Mouse (Mus musculus) bone marrow, adult 2 months (tissue): ENCODE measurements around the gene Nme8. TPM values are rescaled to one million over a fixed set of nuclear protein-coding genes. Genes with fewer than 3 reads are reported as not detected.

ENCODE experiments used
- H3K27ac ChIP-seq: fragments of 200-500 bp; 2 replicates; pipeline ENCODE4 v1.5.1; 2012; ENCODE audit warnings: low read depth, mild to moderate bottlenecking, control low read depth, inconsistent platforms, low read length; ENCODE audit not compliant: control insufficient read depth, poor library complexity, insufficient read depth
- H3K4me1 ChIP-seq: fragments of 200-500 bp; 2 replicates; pipeline ENCODE4 v1.6.1; 2011; ENCODE audit warnings: low read length; ENCODE audit not compliant: control insufficient read depth, insufficient read depth
- H3K4me3 ChIP-seq: fragments of 200-500 bp; replicated peaks from 2 replicates; pipeline ENCODE3; 2011; ENCODE audit warnings: mild to moderate bottlenecking, low read depth, low read length, control low read depth; ENCODE audit not compliant: control insufficient read depth
- CTCF ChIP-seq: fragments of 200-500 bp; IDR thresholded peaks from 2 replicates; pipeline ENCODE4 v1.5.1; 2011; ENCODE audit warnings: low read length, control low read depth; ENCODE audit not compliant: control insufficient read depth, insufficient read depth
- POLR2A ChIP-seq: fragments of 200-500 bp; IDR thresholded peaks from 2 replicates; pipeline ENCODE4 v1.6.1; 2011; ENCODE audit warnings: low read depth, mild to moderate bottlenecking, control low read depth, low read length, borderline replicate concordance; ENCODE audit not compliant: control insufficient read depth
- WGBS: fragments of 180-500 bp; shearing (Covaris S2); methylation state at CpG from one replicate; pipeline ENCODE4 v1.1.7; 2018; 5-methylcytosine and 5-hydroxymethylcytosine counted together
- polyA plus RNA-seq: library from polyadenylated mRNA; stranded (reverse); fragments of >200 nt; gene quantifications from 2 replicates; pipeline ENCODE4 v1.2.4, GENCODE M21; 2011; ENCODE audit warnings: low replicate concordance; ENCODE audit not compliant: missing spikeins, insufficient read depth, insufficient read length

The Nme8 gene
- polyA plus RNA-seq, 1 experiment, result not detected

GRCm38 (mm10) chr13:19701443-19702078 is 4.0 kb upstream of the Nme8 start:
- no peak for TF ChIP-seq POLR2A
- no peak for TF ChIP-seq CTCF
- WGBS, result 83% methylated on average over 11 of the region's 11 CpGs
- Histone ChIP-seq H3K4me1 (no peaks in the 10 kb centered on the region; the same call in 1 of the 2 replicates), H3K27ac (no peak overlapping the region), H3K4me3 (no peak overlapping the region)

- no peak overlapping the region for H3K27ac ChIP-seq
- WGBS, result 62% methylated on average over 4 of the region's 4 CpGs
- no peak overlapping the region for H3K4me3 ChIP-seq
- H3K4me1 ChIP-seq, result no peaks in the 10 kb centered on the region; the same call in 1 of the 2 replicates
- TF ChIP-seq CTCF, result no peak
- no peak for TF ChIP-seq POLR2A
Measured at GRCm38 (mm10) chr13:19700733-19701442, 3.3 kb upstream of the Nme8 start.

- Histone ChIP-seq H3K4me1 (no peaks in the 10 kb centered on the region; the same call in 1 of the 2 replicates), H3K4me3 (no peak overlapping the region), H3K27ac (no peak overlapping the region)
- TF ChIP-seq CTCF (peak; percentile 39), POLR2A (no peak)
- 34% methylated on average over 12 of the region's 12 CpGs for WGBS
Measured at GRCm38 (mm10) chr13:19698524-19699173, 1.1 kb upstream of the Nme8 start.

GRCm38 (mm10) chr13:19690417-19690816 is 7.2 kb downstream of the Nme8 start:
- WGBS, result 47% methylated on average over 6 of the region's 6 CpGs
- Histone ChIP-seq H3K4me1 (peaks cover 1% of the 10 kb centered on the region; the same call in 1 of the 2 replicates), H3K27ac (no peak overlapping the region), H3K4me3 (peak overlapping the region; percentile 17)
- TF ChIP-seq POLR2A (no peak), CTCF (no peak)

GRCm38 (mm10) chr13:19689971-19690370 is 7.6 kb downstream of the Nme8 start:
- H3K4me1 ChIP-seq, result peaks cover 1% of the 10 kb centered on the region; the same call in 1 of the 2 replicates
- no peak overlapping the region for H3K27ac ChIP-seq
- H3K4me3 ChIP-seq, result no peak overlapping the region
- 12% methylated on average over 3 of the region's 3 CpGs for WGBS
- TF ChIP-seq POLR2A (no peak), CTCF (no peak)

- Histone ChIP-seq H3K27ac (no peak overlapping the region), H3K4me1 (no peaks in the 10 kb centered on the region), H3K4me3 (no peak overlapping the region)
- 56% methylated on average over 2 of the region's 2 CpGs for WGBS
- peak; percentile 17; the same call in 1 of the 2 replicates for TF ChIP-seq CTCF
- no peak for TF ChIP-seq POLR2A
Measured at GRCm38 (mm10) chr13:19684007-19684406, 13.6 kb downstream of the Nme8 start.

- 80% methylated on average over 8 of the region's 8 CpGs for whole genome bisulfite sequencing
- TF ChIP-seq CTCF (no peak), POLR2A (no peak)
- no peak overlapping the region for H3K27ac ChIP-seq
- no peaks in the 10 kb centered on the region for H3K4me1 ChIP-seq
- no peak overlapping the region for H3K4me3 ChIP-seq
Measured at GRCm38 (mm10) chr13:19682879-19683640, 14.5 kb downstream of the Nme8 start.

- Histone ChIP-seq H3K4me1 (no peaks in the 10 kb centered on the region), H3K27ac (no peak overlapping the region), H3K4me3 (no peak overlapping the region)
- TF ChIP-seq POLR2A (no peak), CTCF (no peak)
Measured at GRCm38 (mm10) chr13:19674601-19675000, 23.0 kb downstream of the Nme8 start.
